Mouse (Mus musculus): ENCODE measurements around the gene Arl6. TPM values are rescaled to one million over a fixed set of nuclear protein-coding genes. Genes with fewer than 3 reads are reported as not detected.

The Arl6 gene
- total and polyA plus RNA-seq, 3 experiments, result not detected

DNA sequence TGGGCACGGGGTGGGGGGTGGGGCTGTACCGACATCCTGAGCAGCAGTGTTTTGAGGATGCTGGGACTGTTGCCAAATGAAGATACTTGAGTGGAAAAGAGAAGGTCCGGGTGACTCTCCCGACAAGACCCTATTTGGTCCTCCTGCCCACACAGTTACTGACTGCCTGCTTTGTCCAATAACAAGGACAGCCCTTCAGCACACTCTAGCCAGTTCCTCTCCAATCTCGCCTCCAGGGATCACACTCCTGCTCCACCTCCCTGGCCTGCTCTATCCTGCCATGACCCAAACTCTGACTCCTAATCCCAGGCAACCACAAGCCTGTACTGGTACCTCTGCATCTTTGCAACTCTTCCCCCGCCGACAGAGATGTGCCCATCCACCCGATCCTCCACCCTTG, 69.4 kb downstream of the Arl6 start:
- Histone ChIP-seq H3K9me3 (replicated peaks; ENCODE audit: insufficient read depth, low read length) (no peaks in the 10 kb centered on the region), H3K4me3 (ENCODE audit: control insufficient read depth in 1 of 2, insufficient read depth in 1 of 2, low read depth in 2 of 2, low read length in 2 of 2) (no peak overlapping the region), H3K4me1 (ENCODE audit: control insufficient read depth in 1 of 2, insufficient read depth in 2 of 2, low read length in 2 of 2) (no peaks in the 10 kb centered on the region), H3K27me3 (ENCODE audit: control insufficient read depth in 1 of 2, insufficient read depth in 2 of 2, low read length in 2 of 2) (no peaks in the 10 kb centered on the region; a peak in 2 of 4 replicates), H3K9ac (ENCODE audit: control insufficient read depth, low read depth, low read length, poor library complexity, severe bottlenecking) (no peak overlapping the region), H3K36me3 (ENCODE audit: control insufficient read depth in 1 of 2, insufficient read depth in 2 of 2, low read length in 2 of 2) (no peaks in the 10 kb centered on the region), H3K27ac (ENCODE audit: control insufficient read depth, low read depth, low read length) (no peak overlapping the region), H3K79me2 (ENCODE audit: control insufficient read depth, insufficient read depth, low read length, poor library complexity) (no peaks in the 10 kb centered on the region)
- DNase-seq (ENCODE audit: low read depth, low spot score), result no peak
- TF ChIP-seq RCOR1 (IDR thresholded peaks at IDR 0.05; ENCODE audit: low read depth, low read length) (no peak), TCF12 (IDR thresholded peaks at IDR 0.05; ENCODE audit: low read depth, low read length) (no peak), ZNF384 (IDR thresholded peaks at IDR 0.05; ENCODE audit: low read depth, low read length) (no peak), JUND (IDR thresholded peaks at IDR 0.05; ENCODE audit: low read depth, low read length) (no peak), GATA1 (IDR thresholded peaks at IDR 0.05; ENCODE audit: low read depth, low read length) (no peak), SIN3A (IDR thresholded peaks at IDR 0.05; ENCODE audit: low read length) (no peak), E2F4 (IDR thresholded peaks at IDR 0.05; ENCODE audit: borderline replicate concordance, low read depth, low read length) (no peak), TAL1 (IDR thresholded peaks at IDR 0.05; ENCODE audit: low read length) (no peak), MEF2A (IDR thresholded peaks at IDR 0.05; ENCODE audit: extremely low read depth, insufficient replicate concordance, low read depth, low read length, poor library complexity, severe bottlenecking) (no peak), GABPA (IDR thresholded peaks at IDR 0.05; ENCODE audit: low read depth, low read length) (no peak), ZC3H11A (IDR thresholded peaks at IDR 0.05; ENCODE audit: low read depth, low read length) (no peak)

DNA sequence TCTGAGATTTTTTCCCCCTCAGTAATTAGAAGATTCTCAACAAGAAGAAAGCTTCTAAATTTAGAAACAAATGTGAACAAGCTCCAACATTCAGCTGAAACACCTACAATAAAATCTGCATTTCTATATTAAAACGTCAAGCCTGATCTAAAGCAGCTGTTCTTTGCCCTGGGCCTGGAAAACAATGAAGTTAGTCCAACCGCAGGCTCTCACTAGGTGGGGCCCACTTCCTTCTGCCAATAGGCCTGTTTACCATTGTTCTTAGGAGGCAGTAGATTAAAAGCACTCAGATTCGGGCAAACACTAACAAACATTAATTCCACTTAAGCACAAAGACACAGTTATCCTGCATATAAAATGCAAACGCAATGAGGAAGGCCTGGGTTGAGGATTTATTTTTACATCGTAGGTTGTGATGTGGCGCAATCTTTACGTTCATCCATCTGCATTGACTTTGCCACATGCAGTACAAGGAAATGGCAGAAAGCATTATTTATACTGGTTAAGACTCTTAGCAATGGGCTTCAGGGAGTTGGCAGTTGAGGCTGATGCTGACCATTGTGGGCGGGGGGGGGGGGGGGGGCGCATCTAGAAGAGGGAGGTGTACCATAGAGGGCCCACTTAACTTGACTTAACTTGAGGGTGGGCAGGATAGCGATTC, 71.3 kb downstream of the Arl6 start:
- no peaks in the 10 kb centered on the region; a peak in 2 of 4 replicates for H3K27me3 ChIP-seq (ENCODE audit: control insufficient read depth in 1 of 2, insufficient read depth in 2 of 2, low read length in 2 of 2)
- no peak for TF ChIP-seq SIN3A (IDR thresholded peaks at IDR 0.05; ENCODE audit: low read length)
- TF ChIP-seq ELF1 (IDR thresholded peaks at IDR 0.05; ENCODE audit: low read depth, low read length), result no peak
- no peak for TF ChIP-seq ETS1 (IDR thresholded peaks at IDR 0.05; ENCODE audit: low read depth, low read length)
- TF ChIP-seq BHLHE40 (IDR thresholded peaks at IDR 0.05; ENCODE audit: borderline replicate concordance, low read depth, low read length), result no peak
- no peak for TF ChIP-seq POLR2AphosphoS2 (IDR thresholded peaks at IDR 0.05; ENCODE audit: low read length)
- no peak for TF ChIP-seq JUND (IDR thresholded peaks at IDR 0.05; ENCODE audit: low read depth, low read length)
- no peak for TF ChIP-seq TCF12 (IDR thresholded peaks at IDR 0.05; ENCODE audit: low read depth, low read length)
- no peak for TF ChIP-seq ZKSCAN1 (IDR thresholded peaks at IDR 0.05; ENCODE audit: low read depth, low read length)
- TF ChIP-seq MYC (IDR thresholded peaks at IDR 0.05; ENCODE audit: low read depth, low read length), result no peak
- TF ChIP-seq GABPA (IDR thresholded peaks at IDR 0.05; ENCODE audit: low read depth, low read length), result no peak
- no peak for TF ChIP-seq MAFK (IDR thresholded peaks at IDR 0.05; ENCODE audit: borderline replicate concordance, low read depth, low read length)
- no peak for TF ChIP-seq HCFC1 (IDR thresholded peaks at IDR 0.05; ENCODE audit: low read depth, low read length)
- no peak for TF ChIP-seq GATA1 (IDR thresholded peaks at IDR 0.05; ENCODE audit: low read depth, low read length)
- no peak for TF ChIP-seq MAX (IDR thresholded peaks at IDR 0.05; ENCODE audit: low read length)
- H3K36me3 ChIP-seq (ENCODE audit: control insufficient read depth in 1 of 2, insufficient read depth in 2 of 2, low read length in 2 of 2), result no peaks in the 10 kb centered on the region
- H3K4me3 ChIP-seq (ENCODE audit: control insufficient read depth in 1 of 2, insufficient read depth in 1 of 2, low read depth in 2 of 2, low read length in 2 of 2), result no peak overlapping the region
- H3K9me3 ChIP-seq (replicated peaks; ENCODE audit: insufficient read depth, low read length), result no peaks in the 10 kb centered on the region
- no peak overlapping the region for H3K9ac ChIP-seq (ENCODE audit: control insufficient read depth, low read depth, low read length, poor library complexity, severe bottlenecking)
- no peak overlapping the region for H3K27ac ChIP-seq (ENCODE audit: control insufficient read depth, low read depth, low read length)
- no peaks in the 10 kb centered on the region for H3K4me1 ChIP-seq (ENCODE audit: control insufficient read depth in 1 of 2, insufficient read depth in 2 of 2, low read length in 2 of 2)
- H3K79me2 ChIP-seq (ENCODE audit: control insufficient read depth, insufficient read depth, low read length, poor library complexity), result no peaks in the 10 kb centered on the region
- no peak for DNase-seq (ENCODE audit: low read depth, low spot score)

Data from MEL (cell line).